Mouse (Mus musculus) kidney, adult 2 months (tissue): ENCODE measurements at regions not wholly inside any gene's neighbourhood (a gene's known extent, or its start where the extent isn't known, plus 50 kb on each side); places are given as distances from the start of the nearest gene placed in this dataset.

Source experiments
- CTCF ChIP-seq: fragments of 200-500 bp; conservative IDR thresholded peaks from 2 replicates; pipeline ENCODE4 v1.5.1; 2011; ENCODE audit warnings: low read depth, mild to moderate bottlenecking, control low read depth, low read length, moderate library complexity, mixed read lengths; ENCODE audit not compliant: insufficient read depth, insufficient read length
- POLR2A ChIP-seq: fragments of 200-500 bp; IDR thresholded peaks from one replicate; pipeline ENCODE4 v1.6.1; 2011; ENCODE audit warnings: low read depth, low read length, control low read depth

DNA sequence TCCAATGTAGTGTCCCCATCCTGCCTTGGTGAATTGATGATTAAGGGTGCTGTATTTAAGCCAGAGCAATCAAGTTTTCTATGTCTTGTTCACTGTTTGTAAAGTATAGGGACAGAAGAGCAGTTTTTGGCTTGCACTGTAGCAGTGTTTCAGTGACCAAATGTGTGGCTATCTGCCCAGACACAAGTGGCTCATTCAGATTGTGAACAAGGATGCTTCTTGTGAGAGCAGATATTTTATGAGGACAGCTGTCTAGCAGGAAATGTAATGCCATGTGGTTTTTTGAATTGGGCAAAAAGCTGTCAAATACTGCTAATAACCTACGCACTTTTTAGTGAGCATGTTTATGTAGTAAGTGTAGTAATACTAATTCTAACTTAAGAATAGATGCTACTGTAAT is 1086.5 kb upstream of the Flrt2 start:
- TF ChIP-seq CTCF (no peak), POLR2A (no peak)
